Mouse (Mus musculus) cerebellum, postnatal 10 days (tissue): ENCODE measurements around the gene Gm12184.
"Not testable (repeated sequence)": the region's sequence is repeated elsewhere in the genome, so short reads cannot be mapped to it uniquely, and the experiment has no call there.

Experiments
- DNase-seq, 2 experiments: peaks; one replicate each; pipeline ENCODE4 v3.0.0; 2021; ENCODE audit warnings: mixed read lengths in 2 of 2

Gm12184 gene

DNA sequence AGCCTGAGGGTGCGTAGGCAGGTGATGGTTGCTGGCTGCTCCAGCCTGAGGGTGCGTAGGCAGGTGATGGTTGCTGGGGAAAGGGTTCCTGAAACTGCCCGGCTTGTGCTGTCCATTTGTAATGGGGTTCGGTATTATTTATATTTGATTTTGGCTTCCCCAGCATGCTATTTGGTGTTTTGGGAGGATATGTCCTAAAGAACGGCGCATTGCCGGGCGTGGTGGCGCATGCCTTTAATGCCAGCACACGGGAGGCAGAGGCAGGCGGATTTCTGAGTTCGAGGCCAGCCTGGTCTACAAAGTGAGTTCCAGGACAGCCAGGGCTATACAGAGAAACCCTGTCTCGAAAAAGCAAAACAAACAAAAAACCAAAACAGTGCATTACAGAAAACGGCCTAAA is 5.2 kb downstream of the Gm12184 start:
- DNase-seq = not testable (repeated sequence)

DNA sequence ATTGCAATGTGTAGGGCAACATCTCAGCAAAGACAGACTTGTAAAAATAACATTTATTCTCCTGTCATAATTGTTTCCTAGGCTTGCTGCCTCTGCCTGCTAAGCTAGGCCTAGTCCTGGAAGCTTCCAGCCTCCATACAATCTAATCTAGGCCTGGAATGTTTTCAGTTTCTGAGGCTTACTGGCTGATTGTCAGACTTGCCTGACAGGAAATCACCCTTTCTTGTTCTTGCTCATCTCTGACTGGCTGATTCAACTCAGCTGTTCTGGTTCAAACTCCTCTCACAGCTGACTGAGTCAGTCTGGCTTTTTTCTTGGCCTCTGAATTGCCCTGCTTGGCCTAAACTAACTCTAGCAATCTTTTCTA is 6.2 kb downstream of the Gm12184 start:
- DNase-seq = no peak

- no peak for DNase-seq
Measured at GRCm38 (mm10) chr11:48819614-48820307, 6.7 kb downstream of the Gm12184 start.

- peak; percentile 88 to 92 for DNase-seq
Measured at GRCm38 (mm10) chr11:48818346-48818745, 8.1 kb downstream of the Gm12184 start.

DNA sequence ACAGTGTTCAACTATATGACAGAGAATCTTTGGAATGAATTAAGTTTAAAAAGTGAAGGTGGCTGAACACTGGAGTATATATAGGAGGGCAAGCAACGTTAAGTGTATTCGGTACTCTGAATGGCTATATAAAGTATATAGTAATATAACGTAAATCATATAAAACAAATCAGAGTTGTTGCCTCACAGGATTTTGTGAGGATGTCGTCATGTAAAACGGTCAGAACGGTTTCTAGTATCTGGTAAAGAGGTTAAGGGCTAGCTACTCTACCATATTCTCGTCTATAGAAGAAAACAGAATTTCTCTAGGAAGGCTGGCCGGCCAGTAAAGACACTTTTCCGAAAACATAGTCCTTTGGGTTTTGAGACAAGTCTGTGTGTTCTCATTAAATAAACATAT is 8.7 kb downstream of the Gm12184 start:
- DNase-seq = no peak

GRCm38 (mm10) chr11:48816800-48817665 is 9.4 kb downstream of the Gm12184 start, which contains the start of gene Trim41:
Gene Trim41 (minus strand): TSS chr11:48817353.
- peak; percentile 100 for DNase-seq

GRCm38 (mm10) chr11:48816281-48816781 is 10.1 kb downstream of the Gm12184 start:
- DNase-seq = peak; percentile 85

GRCm38 (mm10) chr11:48815851-48816250 is 10.6 kb downstream of the Gm12184 start:
- peak; percentile 22 to 29 for DNase-seq

- DNase-seq = no peak
Measured at GRCm38 (mm10) chr11:48813782-48814181, 12.7 kb downstream of the Gm12184 start.

DNA sequence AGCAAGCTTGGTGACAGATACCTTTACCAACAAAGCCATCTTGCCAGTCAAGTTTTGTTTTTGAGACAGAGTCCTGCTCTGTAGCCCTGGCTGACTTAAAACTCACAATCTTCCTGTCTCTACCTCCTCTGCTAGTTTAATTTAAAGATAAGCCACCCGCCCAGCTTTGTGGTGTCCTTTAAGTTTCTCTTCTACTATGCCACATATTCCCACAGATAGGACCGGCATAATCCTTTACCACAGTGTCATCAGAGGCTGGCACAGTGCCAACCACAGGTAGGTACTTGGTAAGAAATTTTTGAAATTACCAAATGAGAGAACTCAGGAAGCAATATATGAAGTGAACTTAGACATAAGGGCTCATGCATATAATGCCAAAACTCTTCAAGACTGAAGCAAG is 16.3 kb downstream of the Gm12184 start:
- DNase-seq = no peak

- DNase-seq = no peak
Measured at GRCm38 (mm10) chr11:48809434-48809830, 17.0 kb downstream of the Gm12184 start.

GRCm38 (mm10) chr11:48808737-48809433 is 17.6 kb downstream of the Gm12184 start:
- peak; percentile 38 to 47 for DNase-seq

DNA sequence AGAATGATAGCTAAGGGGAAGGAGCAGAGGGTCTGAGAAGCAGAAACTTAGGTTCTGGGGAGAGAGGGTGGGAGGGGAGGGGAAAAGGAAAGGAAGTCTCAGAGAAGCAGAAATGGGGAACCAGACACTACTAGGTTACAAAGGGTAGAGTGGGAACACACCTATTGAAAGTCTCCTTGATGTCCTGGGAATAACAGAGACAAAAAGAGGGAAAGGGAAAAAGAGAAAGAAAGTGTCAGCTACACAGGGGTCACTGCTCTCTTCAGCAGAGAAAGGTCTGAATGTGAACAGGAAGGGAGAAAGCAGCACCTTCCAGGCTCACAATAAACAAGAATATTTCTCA is 18.2 kb downstream of the Gm12184 start:
- no peak for DNase-seq

DNA sequence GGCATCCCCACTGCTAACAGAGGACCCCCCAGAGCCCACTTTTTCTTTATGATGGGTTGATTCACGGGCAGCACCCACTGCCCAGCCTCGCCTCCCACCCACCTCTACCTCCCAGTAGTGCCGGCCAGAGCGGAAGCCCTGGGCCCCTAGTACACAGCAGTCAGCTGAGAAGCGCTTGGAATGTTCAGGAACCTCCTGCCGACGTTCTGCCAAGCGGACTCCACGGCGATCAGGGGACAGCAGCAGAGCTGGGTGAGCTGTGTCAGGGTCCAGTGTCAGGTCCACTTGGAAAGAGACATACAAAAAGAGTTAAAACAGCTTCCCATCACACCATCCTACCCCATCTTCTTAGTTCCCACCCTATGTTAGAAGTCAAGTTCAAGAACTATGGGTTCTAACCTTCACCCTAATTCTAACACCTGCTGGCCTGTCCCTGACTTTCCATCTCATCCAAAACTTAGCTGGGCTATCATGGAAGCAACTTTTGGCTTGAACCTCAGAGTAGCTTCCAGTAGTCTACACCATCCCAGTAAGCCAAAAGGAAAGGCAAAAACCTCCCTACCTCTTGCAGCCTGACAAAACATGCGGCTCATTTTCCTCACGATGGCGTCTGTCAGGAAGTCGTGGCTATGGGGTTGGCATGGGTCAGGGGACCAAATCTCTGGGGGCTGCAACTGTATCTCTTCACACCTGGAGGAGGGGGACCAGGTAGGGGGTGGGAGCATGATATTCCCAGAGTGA is 18.7 kb downstream of the Gm12184 start:
- no peak for DNase-seq

DNA sequence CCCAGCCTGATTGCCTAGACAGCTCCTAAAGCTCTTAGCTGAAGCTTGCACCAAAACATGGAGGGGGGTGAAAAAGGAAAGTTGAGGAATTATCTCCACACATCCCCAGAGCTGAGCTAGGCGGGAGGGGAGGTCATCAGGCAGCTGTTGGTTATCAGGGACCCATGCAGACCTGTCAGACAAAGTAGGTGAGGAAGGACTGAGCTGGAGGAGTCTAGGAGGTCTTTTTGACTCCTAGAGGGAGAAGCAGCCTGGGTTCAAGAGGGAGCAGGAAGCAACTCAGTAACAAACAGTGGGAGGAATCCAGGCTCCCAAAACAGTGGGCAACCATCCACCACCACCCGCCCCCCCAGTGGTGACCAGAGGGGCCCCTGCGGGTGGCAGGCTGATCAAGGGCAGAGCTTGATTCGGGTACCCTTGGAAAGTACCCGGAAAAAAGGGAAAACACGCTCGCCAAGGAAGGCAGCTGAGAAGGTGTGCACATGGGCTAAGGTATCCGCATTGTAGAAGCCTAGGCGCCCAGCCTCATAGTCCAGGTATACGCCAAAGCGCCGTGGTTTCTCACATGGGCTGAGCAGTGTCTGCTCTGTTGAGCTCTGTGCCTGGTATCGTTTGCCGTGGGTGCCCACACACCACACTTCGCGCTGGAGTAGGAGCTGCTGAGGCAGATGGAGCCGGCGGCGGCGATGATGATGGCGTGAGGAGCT is 19.4 kb downstream of the Gm12184 start:
- DNase-seq = peak; percentile 35 to 38

DNA sequence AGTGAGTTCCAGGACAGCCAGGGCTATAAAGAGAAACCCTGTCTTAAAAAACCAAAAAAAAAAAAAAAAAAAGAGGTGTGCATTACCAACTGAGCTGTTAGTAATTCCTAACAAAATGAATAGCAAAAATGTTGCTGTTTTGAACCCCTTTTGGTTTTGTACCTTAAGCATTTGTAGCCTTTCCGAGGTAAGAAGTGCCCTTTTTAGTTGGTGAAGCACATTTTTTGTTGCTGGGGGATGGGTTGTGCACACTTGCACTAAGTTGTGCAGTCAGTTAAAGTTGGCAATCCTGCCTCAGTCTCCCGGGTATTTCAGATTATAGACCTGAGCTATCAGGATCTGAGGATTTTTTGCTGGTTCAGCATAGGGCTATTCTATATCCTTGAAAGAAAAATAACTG is 21.5 kb downstream of the Gm12184 start:
- DNase-seq = no peak

DNA sequence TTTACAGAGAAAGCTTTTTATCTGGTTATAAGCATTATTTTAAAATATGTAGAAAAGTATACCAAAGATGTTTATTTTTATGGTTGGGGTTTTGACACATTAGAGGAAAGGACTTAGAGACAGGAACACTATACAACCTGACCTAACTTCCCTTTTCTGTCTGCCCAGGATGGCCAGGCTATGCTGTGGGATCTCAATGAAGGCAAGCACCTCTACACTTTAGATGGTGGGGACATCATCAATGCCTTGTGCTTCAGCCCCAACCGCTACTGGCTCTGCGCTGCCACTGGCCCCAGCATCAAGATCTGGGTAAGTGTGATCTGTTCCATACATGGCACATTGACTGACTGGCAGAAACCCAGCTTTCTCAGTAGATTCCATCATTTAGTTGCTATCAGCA is 22.5 kb downstream of the Gm12184 start:
- no peak for DNase-seq

DNA sequence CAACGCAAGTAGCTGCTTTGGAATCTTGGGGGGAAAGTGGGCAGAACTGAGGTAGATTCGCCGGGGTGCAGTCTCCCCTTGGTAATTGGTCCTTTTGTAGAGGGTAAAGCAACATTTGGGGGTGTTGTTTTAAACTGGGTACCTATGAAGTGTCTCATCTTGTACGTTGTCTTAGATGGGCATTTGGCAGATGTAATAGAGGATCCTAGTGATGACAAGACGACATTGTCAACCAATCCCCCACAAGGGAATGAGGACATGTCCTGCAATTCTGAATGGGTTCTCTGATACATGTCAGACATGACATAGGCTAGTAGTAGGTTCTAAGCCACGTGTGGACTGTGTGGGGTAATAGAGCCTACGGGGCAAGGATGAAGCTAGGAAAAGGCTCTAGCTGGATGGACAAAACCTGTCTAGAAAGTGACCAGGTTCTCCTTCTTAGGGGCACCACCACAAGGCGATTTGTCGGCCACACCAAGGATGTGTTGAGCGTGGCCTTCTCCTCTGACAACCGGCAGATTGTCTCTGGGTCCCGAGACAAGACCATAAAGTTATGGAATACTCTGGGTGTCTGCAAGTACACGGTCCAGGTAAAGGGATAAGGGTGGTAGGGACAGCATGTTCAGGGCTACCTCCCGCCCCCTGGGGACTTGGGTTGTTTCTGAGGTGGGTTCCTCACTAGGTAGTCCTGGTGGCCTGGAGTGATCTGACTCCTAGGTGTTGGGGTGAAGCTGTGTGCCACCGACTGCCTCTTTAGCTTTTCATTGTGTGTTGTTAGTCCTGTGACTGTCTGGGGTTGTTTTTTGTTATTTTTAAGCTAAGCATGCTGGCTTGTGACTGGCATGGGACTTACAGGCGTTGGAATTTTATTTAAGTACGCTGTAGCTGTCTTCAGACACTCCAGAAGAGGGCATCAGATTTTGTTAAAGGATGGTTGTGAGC is 24.4 kb downstream of the Gm12184 start:
- peak in 1 of 2 experiments; percentile 22 for DNase-seq

- peak; percentile 92 for DNase-seq
Measured at GRCm38 (mm10) chr11:48799921-48800701, 26.3 kb downstream of the Gm12184 start, which contains the start of gene Rack1. Gene Rack1 (plus strand): TSS chr11:48800332.
